Mouse (Mus musculus) liver, adult 10 weeks (tissue): Measurements from ENCODE around the gene Esp18. TPM values are rescaled to one million over a fixed set of nuclear protein-coding genes. Genes with fewer than 3 reads are reported as not detected.

ENCODE experiments used
- polyA plus RNA-seq: library from polyadenylated mRNA; stranded (reverse); fragments of 350-450 nt; fragmentation: Illumina TruSeq; extraction: RNeasy Lipid Tissue Mini Kit (QIAGEN cat#74804); gene quantifications from one replicate; pipeline ENCODE4 v1.2.3, GENCODE M21; 2014; ENCODE audit warnings: low read depth, low replicate concordance

Gene Esp18
- not detected for polyA plus RNA-seq

DNA sequence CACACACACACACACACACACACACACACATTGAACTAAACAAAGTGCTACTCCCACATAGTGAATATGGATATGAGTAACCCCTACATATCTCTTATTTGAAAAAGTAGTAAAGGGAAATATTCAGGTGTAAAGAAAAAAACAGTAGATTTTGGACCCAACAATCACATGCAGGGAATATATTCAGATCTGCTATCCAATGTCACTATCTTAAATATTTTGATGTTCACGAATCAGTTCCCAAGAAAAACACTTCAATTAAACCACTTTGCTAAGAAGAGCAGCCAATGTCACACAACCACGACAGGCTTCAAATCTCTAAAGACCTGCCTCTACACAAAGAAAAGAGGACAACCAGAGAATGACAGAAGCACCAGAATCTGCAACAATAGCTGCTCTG is at the start of gene Esp18:
TSS of gene Esp18 (plus strand) at position 301 of the 400 bp plus-strand sequence.

Other genes starting within 250 kb of the Esp18 start
- gene Esp16, start 129.8 kb downstream of the Esp18 start, polyA plus RNA-seq, result not detected
- gene Esp15, start 234.6 kb downstream of the Esp18 start, polyA plus RNA-seq, result not detected